Mouse (Mus musculus) ES-Bruce4 (cell line): ENCODE measurements around the gene Rbm25.
A peak's percentile ranks its signal among the peaks of the same experiment; 100 is the strongest.

Experiments
- CTCF ChIP-seq: IDR thresholded peaks from one replicate; pipeline ENCODE4 v1.8.1; 2011; ENCODE audit warnings: low read depth, low read length
- EP300 ChIP-seq: IDR thresholded peaks from 2 replicates; pipeline ENCODE4 v1.6.1; 2011; ENCODE audit warnings: low read depth, low read length; ENCODE audit not compliant: insufficient read depth
- POLR2A ChIP-seq: IDR thresholded peaks from one replicate; pipeline ENCODE4 v1.8.1; 2011; ENCODE audit warnings: low read length; ENCODE audit not compliant: insufficient read depth

DNA sequence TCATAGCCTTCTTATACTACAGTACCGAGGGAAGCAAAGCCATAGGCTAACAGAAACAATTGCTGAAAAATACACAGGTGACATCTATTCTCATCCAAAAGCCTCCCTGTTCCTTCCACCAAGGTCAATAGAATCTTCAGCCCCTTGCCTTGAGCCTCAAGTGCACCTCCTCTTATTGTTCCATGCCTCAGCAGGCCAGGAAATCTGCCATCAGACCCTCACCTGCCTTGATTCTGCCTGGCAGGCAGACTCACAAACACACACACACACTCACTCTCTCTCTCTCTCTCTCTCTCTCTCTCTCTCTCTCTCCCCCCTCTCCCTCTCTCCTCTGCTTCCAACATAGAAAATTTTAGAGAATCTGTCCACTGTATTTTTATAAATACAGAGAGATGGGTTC is 88.4 kb downstream of the Rbm25 start:
- no peak for TF ChIP-seq CTCF
- TF ChIP-seq POLR2A, result no peak
- peak; percentile 68 for TF ChIP-seq EP300
